Mouse (Mus musculus) brown adipose tissue, adult 24 weeks (tissue): Measurements from ENCODE around the gene Adap2. TPM values are rescaled to one million over a fixed set of nuclear protein-coding genes. Genes with fewer than 3 reads are reported as not detected.

Source experiments
- H3K27ac ChIP-seq: fragments of 200-500 bp; replicated peaks from 2 replicates; pipeline ENCODE4 v1.5.1; 2012; ENCODE audit warnings: low read depth, mild to moderate bottlenecking, low read length
- H3K4me1 ChIP-seq: fragments of 200-500 bp; 2 replicates; pipeline ENCODE4 v1.6.1; 2012; ENCODE audit warnings: low read length, mixed read lengths; ENCODE audit not compliant: control insufficient read depth, insufficient read depth, insufficient read length
- H3K4me3 ChIP-seq: fragments of 200-500 bp; 2 replicates; pipeline ENCODE4 v1.5.1; 2012; ENCODE audit warnings: low read depth, mild to moderate bottlenecking, low read length, moderate library complexity; ENCODE audit not compliant: insufficient read depth
- polyA plus RNA-seq: library from polyadenylated mRNA; stranded (reverse); fragments of >200 nt; gene quantifications from 2 replicates; pipeline ENCODE4 v1.2.4, GENCODE M21; 2012; ENCODE audit not compliant: missing spikeins, insufficient read depth, insufficient read length

Adap2 gene
- polyA plus RNA-seq, 1 experiment = 5.8 TPM

DNA sequence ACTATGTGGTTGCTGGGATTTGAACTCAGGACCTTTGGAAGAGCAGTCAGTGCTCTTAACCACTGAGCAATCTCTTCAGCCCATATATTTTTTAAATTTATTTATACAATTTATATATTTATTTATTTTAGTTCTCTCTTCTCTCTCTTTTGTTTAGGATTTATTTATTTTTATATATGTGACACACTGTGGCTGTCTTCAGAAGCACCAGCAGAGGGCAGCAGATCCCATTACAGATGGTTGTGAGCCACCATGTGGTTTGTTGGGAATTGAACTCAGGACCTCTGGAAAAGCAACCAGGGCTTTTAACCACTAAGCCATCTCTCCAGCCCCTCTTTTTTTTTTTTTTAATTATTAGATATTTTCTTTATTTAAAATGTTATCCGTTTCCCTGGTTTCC is 46.4 kb downstream of the Adap2 start:
- Histone ChIP-seq H3K4me3 (no peak overlapping the region), H3K4me1 (no peaks in the 10 kb centered on the region), H3K27ac (no peak overlapping the region)

DNA sequence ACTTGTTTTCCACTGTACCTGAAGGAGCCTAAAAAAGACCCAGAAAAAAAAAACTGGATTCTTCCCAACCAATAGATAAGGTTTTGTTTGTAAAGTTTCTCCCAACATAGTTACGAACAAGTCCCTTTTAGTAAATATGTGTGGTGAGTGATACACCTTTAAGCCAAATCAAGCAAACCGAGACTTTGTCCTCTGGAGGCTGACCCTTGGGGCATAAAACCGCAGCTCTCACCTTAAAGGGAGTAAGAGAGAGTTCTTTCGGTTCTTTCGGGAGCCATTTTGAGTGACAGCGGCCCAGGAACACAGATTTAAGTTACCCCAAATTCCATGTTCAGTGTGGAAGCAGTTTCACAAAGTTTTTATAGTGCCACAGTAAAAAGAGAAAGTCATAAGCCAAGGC is 48.4 kb downstream of the Adap2 start:
- no peaks in the 10 kb centered on the region for H3K4me1 ChIP-seq
- H3K4me3 ChIP-seq = no peak overlapping the region
- H3K27ac ChIP-seq = no peak overlapping the region

GRCm38 (mm10) chr11:80204037-80204436 is 50.1 kb downstream of the Adap2 start:
- H3K4me3 ChIP-seq = no peak overlapping the region
- H3K27ac ChIP-seq = no peak overlapping the region
- no peaks in the 10 kb centered on the region for H3K4me1 ChIP-seq

DNA sequence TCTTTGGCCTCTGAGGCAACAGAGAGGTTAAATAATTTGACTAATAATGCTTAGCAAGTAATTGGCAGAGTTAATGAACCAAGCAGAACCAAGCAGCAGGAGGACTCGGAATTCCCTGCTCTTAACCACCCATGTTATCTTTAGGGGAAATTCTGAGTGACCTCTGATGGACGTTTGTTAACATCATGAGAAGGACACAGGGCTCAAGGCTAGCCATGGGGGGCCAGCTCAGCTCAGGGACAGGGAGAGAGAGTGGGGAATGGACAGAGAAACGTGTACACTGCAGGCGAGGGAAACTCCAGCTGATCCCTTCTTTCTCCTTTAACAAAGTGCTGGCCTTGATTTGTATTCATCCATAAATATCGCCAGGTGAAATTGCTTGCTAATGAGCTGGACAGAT is 51.0 kb downstream of the Adap2 start:
- Histone ChIP-seq H3K4me1 (no peaks in the 10 kb centered on the region), H3K27ac (no peak overlapping the region), H3K4me3 (no peak overlapping the region)

GRCm38 (mm10) chr11:80208465-80208859 is 54.6 kb downstream of the Adap2 start:
- Histone ChIP-seq H3K4me1 (0 out of 2 replicates have a peak, but pooled peaks cover 2% of the 10 kb centered on the region), H3K27ac (no peak overlapping the region), H3K4me3 (no peak overlapping the region)

DNA sequence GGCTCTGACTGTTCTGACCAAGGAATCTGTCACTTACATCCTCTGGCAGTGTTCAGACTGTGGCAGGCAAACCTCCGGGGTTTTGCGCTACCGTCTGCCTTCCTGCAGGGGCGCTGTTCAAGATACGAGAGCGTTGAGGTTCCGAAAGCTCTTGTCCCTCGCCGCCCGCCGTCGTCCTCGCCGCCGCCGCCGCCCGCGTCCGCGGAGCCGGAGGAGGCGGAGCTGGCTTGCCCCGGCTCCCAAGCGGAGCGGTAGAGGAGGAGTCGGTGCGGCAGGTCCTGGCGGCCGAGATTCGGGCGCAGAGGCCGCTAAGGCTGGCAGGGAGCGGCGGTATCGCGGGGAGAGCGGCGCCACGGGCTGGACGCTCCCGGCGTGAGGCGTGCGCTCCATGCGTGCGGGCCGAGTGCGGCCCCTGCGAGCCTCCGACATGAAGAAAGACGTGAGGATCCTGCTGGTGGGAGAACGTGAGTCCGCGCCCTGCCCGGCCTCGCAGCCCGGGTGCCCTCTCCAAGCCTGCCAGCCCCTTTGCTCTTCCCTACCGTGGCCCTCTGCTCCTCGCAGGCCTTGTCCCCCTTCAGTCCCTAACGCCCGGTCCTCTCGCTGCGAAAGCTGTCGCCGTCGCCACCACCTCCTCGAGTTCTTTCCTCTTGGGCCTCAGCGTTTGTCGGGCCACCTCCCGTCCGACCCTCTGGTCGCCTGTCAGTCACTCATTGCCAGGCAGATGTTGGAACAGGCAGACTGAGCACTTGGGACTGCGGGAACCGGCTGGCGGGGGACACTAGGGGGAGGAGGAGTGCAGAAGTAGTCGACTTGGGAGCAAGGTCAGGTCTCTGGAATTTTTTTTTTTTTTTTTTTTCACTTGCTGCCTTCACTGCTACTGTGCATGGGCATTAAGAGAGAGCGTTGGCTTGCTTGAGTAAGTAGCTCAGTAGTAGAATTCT is 55.2 kb downstream of the Adap2 start, which contains the start of gene Rhot1:
Gene Rhot1 (plus strand): TSS at position 160 of the 941 bp plus-strand sequence.
- Histone ChIP-seq H3K4me3 (peak within 1 kb of the TSS; percentile 96), H3K4me1 (0 out of 2 replicates have a peak, but pooled peaks cover 2% of the 10 kb centered on the region), H3K27ac (peak within 1 kb of the TSS; percentile 92)

GRCm38 (mm10) chr11:80210321-80210720 is 56.4 kb downstream of the Adap2 start:
- Histone ChIP-seq H3K4me3 (peak overlapping the region; percentile 23; the same call in 1 of the 2 replicates), H3K27ac (no peak overlapping the region), H3K4me1 (0 out of 2 replicates have a peak, but pooled peaks cover 2% of the 10 kb centered on the region)

DNA sequence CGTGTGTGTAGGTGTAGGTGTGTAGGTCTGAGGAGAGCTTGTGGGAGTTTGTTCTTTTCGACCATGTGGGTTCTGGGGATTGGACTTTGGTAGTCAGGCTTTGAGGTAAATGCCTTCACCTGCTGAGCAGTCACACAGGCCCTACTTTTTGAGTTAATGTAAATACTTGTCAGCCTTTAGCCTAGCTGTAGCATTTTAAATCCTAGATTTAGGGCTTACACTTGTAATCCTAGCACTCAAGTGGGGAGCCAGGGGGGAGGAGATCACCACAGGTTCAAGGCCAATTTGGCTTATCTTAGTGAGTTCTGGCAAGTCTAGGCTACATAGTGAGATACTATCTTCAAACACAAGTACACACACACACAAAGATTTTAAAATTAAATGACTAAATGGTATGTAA is 58.4 kb downstream of the Adap2 start:
- Histone ChIP-seq H3K4me3 (no peak overlapping the region), H3K4me1 (0 out of 2 replicates have a peak, but pooled peaks cover 2% of the 10 kb centered on the region)

GRCm38 (mm10) chr11:80215291-80215690 is 61.4 kb downstream of the Adap2 start:
- H3K27ac ChIP-seq = no peak overlapping the region
- H3K4me1 ChIP-seq = peaks cover 3% of the 10 kb centered on the region; the same call in 1 of the 2 replicates
- no peak overlapping the region for H3K4me3 ChIP-seq

More for the DNA sequence above, 58.4 kb downstream of the Adap2 start:
- H3K27ac ChIP-seq = no peak overlapping the region

- Histone ChIP-seq H3K4me1 (peaks cover 2% of the 10 kb centered on the region; the same call in 1 of the 2 replicates), H3K4me3 (no peak overlapping the region), H3K27ac (peak overlapping the region; percentile 75)
Measured at GRCm38 (mm10) chr11:80218657-80219293, 64.9 kb downstream of the Adap2 start.

Other genes with a start within 250 kb of the Adap2 start
- gene Utp6, start 191.7 kb upstream of the Adap2 start, polyA plus RNA-seq = 21.2 and 27.0 TPM in 2 replicates
- gene Suz12, start 161.0 kb upstream of the Adap2 start, polyA plus RNA-seq = 15.0 and 20.6 TPM in 2 replicates
- 10.1 and 10.6 TPM in 2 replicates for gene Crlf3, start 73.1 kb upstream of the Adap2 start, polyA plus RNA-seq
- 0.75 and 0.79 TPM in 2 replicates for gene Atad5, start 64.7 kb upstream of the Adap2 start, polyA plus RNA-seq
- 35.2 and 39.9 TPM in 2 replicates for gene Tefm, start 11.9 kb upstream of the Adap2 start, polyA plus RNA-seq
- gene Rnf135, start 29.7 kb downstream of the Adap2 start, polyA plus RNA-seq = 4.2 and 4.3 TPM in 2 replicates
- gene Rhot1, start 54.9 kb downstream of the Adap2 start, polyA plus RNA-seq = 40.7 and 54.8 TPM in 2 replicates
- 0.28 and 1.5 TPM in 2 replicates for gene Rhbdl3, start 146.8 kb downstream of the Adap2 start, polyA plus RNA-seq
- 18.2 and 19.7 TPM in 2 replicates for gene 5730455P16Rik, start 223.9 kb downstream of the Adap2 start, polyA plus RNA-seq
- gene Zfp207, start 229.2 kb downstream of the Adap2 start, polyA plus RNA-seq = 52.9 and 109 TPM in 2 replicates